Mouse (Mus musculus) retina, embryonic 14.5 days (tissue): ENCODE measurements at regions not wholly inside any gene's neighbourhood (a gene's known extent, or its start where the extent isn't known, plus 50 kb on each side); places are given as distances from the start of the nearest gene placed in this dataset.
"Not testable (repeated sequence)": the region's sequence is repeated elsewhere in the genome, so short reads cannot be mapped to it uniquely, and the experiment has no call there.

Experiments
- DNase-seq: peaks from one replicate; pipeline ENCODE4 v3.0.0-alpha.2; 2015; ENCODE audit warnings: low spot score

GRCm38 (mm10) chr2:16811401-16812281 is 455.5 kb downstream of the Plxdc2 start:
- not testable (repeated sequence) for DNase-seq

- no peak for DNase-seq
Observed at GRCm38 (mm10) chr2:16820442-16820841, 464.3 kb downstream of the Plxdc2 start.

GRCm38 (mm10) chr2:16824681-16825230 is 468.7 kb downstream of the Plxdc2 start:
- DNase-seq: no peak

GRCm38 (mm10) chr2:16827266-16827665 is 471.2 kb downstream of the Plxdc2 start:
- DNase-seq: no peak

GRCm38 (mm10) chr2:16835960-16836359 is 479.9 kb downstream of the Plxdc2 start:
- DNase-seq: no peak

GRCm38 (mm10) chr2:16838718-16839117 is 482.6 kb downstream of the Plxdc2 start:
- no peak for DNase-seq

GRCm38 (mm10) chr2:16849916-16850315 is 493.8 kb downstream of the Plxdc2 start:
- no peak for DNase-seq

- no peak for DNase-seq
Observed at GRCm38 (mm10) chr2:16860056-16860455, 504.0 kb downstream of the Plxdc2 start.

GRCm38 (mm10) chr2:16866163-16866852 is 510.2 kb downstream of the Plxdc2 start:
- DNase-seq: no peak

GRCm38 (mm10) chr2:16892381-16892780 is 536.3 kb downstream of the Plxdc2 start:
- not testable (repeated sequence) for DNase-seq

GRCm38 (mm10) chr2:16909246-16910038 is 553.3 kb downstream of the Plxdc2 start:
- peak; percentile 20 for DNase-seq

GRCm38 (mm10) chr2:16914633-16915032 is 558.5 kb downstream of the Plxdc2 start:
- peak; percentile 32 for DNase-seq

GRCm38 (mm10) chr2:16929974-16930373 is 573.9 kb downstream of the Plxdc2 start:
- DNase-seq: no peak

GRCm38 (mm10) chr2:16959432-16959831 is 603.3 kb downstream of the Plxdc2 start:
- no peak for DNase-seq

- DNase-seq: no peak
Observed at GRCm38 (mm10) chr2:16977380-16977779, 621.3 kb downstream of the Plxdc2 start.

- DNase-seq: no peak
Observed at GRCm38 (mm10) chr2:16982823-16983222, 626.7 kb downstream of the Plxdc2 start.

GRCm38 (mm10) chr2:16983583-16984221 is 627.6 kb downstream of the Plxdc2 start:
- DNase-seq: no peak
